Mouse (Mus musculus) mouse trophoblast stem cell (cell line): ENCODE measurements around the gene Clstn3.
"Not testable (repeated sequence)": the region's sequence is repeated elsewhere in the genome, so short reads cannot be mapped to it uniquely, and the experiment has no call there.

ENCODE experiments used
- in situ Hi-C, 2 experiments: fragments of 300-500 bp; cut with MseI, MboI; formaldehyde crosslinking; loops; 2 replicates in 1 of 2; 3 replicates in 1 of 2; pipeline ENCODE4 v1.15.1; 2025

Clstn3 gene

GRCm38 (mm10) chr6:124464305-124465271 lies at the start of gene Clstn3:
Gene Clstn3 (minus strand): TSS chr6:124464794.
- in situ Hi-C loops = no loop called here

DNA sequence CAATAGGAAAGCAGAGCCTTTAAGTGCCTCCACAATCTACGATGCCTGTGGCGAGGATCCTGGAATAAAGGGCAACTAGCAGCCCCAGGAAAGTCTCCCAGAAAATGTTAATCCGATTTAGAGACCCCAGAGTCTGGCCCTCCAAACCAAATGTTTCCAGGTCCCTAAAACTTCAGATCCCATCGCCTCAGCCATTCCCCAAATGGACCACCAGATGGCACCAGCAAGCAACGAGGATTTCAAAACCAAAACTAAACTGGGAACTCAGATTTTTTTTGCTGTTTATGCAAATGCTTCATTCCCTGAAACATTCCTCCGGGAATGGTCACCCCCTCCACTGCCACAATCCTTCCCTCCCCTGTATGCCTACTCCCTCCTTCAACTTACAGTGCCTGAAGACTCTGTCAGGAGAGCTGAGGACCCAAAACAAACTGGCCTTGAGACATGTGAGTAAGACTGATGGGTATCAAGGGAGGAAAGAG lies 47.8 kb upstream of the Clstn3 start, which contains the start of gene C1ra:
TSS of gene C1ra (plus strand) at position 51 of the 482 bp plus-strand sequence.
- in situ Hi-C loops = no loop called here

- in situ Hi-C loops = no loop called here
These were observed 47.3 kb upstream of the Clstn3 start for GRCm38 (mm10) chr6:124511936-124512335.

DNA sequence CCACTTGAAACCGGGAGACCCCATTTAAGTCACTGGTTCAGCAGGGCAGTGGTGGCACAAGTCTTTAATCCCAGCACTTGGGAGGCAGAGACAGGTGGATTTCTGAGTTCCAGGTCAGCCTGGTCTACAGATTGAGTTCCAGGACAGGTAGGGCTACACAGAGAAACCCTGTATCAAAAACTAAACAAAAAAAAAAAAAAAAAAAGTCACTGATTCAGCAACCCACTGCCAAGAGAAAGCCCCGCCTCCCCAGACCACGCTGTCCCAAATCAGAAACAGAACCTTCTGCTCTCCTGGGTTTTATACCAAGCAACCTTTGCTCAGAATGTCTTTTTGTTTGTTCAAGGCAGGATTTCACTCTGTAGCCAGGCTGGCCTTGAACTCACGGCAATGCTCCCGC lies 44.6 kb upstream of the Clstn3 start:
- in situ Hi-C loops = not testable (repeated sequence)

GRCm38 (mm10) chr6:124508292-124508691 lies 43.7 kb upstream of the Clstn3 start:
- in situ Hi-C loops = no loop called here

DNA sequence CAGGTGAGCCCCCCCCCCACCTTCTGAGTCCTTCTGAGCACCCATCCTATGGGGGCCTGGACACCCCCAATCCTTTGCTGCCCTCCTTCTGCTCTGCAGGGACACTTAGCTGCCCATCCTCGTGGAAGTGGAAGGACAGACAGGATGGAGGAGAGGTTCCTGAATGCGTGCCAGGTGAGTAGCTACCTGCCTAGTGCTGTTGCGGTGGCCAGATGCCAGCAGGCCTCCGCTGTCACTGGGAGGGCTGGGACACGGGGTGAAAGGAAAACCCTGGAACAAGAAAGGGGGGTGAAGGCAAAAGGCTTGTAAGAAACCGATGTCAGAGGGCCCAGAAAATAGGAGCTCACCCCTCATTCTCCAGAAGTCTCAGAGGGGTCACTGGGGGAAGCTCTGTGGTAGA lies 42.4 kb upstream of the Clstn3 start:
- in situ Hi-C loops = no loop called here

- in situ Hi-C loops = no loop called here
These were observed 40.4 kb upstream of the Clstn3 start for GRCm38 (mm10) chr6:124505028-124505427.

- in situ Hi-C loops = no loop called here
These were observed 37.4 kb upstream of the Clstn3 start for GRCm38 (mm10) chr6:124502021-124502420.

DNA sequence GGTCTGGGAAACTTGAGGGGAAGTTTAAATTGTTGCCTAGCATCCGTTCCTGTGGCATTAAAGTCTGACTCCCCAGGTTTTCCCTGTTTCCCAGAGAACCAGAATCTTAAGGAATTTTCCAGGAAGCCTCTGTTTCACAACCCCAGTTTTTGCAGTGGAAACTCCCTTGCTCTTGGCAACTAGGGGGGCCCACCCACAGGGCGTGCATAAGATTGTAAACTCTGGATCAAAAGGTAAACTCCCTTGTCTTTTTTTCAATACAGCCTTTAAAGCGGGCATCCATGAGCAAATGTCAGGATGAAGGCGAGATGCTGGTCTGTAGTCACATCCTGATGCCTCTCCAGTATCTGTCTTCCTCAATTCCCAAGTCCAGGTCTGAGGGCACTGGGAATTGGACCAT lies 36.9 kb upstream of the Clstn3 start:
- in situ Hi-C loops = no loop called here

DNA sequence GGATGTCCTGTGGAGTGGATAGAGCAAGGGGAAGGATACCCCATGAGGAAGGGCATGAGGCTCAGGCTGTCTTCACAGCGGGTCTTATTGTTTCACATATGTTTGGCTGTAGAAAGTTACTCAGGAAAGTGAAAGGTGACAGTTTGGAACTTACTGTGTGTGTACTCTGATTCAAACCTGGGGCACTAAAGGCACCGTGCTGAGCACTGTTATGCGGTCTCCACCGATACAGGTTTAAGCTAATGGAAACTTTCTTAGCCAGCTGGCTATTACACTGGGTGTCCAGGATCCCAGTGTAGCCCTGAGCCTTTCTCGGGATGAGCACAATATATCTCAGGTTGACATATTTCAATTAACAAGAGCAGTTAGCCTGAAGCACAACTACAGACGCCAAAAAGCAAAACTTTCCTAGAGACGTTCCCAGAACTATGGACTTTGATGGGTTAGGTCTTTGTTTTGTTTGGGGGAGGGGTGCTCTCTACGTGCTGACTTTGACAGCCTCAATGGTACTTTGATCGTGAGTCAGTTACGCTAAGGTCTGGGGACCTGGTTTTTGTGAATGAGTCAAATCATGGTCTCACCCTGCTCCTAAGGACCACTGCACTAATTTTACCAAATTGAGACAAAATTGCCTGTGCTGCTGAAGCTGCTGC lies 35.4 kb upstream of the Clstn3 start:
- in situ Hi-C loops = loop anchor here (10.0 kb wide), 1 partner anchor 45 kb away; the partner anchor contains the start of gene C1s1 (in 2 of the 2)

- in situ Hi-C loops = loop anchor here (10.0 kb wide), 1 partner anchor 49 kb away; the partner anchor contains the start of gene C1s1 (in 2 of the 2)
These were observed 31.5 kb upstream of the Clstn3 start for GRCm38 (mm10) chr6:124496054-124496453.

DNA sequence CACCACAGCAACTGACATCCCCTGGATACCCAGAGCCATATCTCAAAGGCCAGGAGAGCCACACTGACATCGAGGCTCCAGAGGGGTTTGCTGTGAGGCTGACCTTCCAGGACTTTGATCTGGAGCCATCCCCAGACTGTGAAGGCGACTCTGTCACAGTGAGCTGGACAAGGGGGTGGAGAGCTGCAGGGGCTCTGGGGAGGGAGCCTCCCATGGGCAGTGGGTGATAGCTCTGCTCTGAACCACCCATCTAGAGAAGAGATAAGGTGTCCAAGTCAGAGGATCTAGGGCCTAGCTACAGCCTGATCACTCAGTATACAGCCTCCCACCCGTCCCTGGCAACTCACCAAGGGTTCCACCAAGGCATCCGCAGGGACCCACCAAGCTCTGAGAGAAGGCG lies 29.3 kb upstream of the Clstn3 start:
- in situ Hi-C loops = loop anchor here (10.0 kb wide), 1 partner anchor 51 kb away; the partner anchor contains the start of gene C1s1 (in 2 of the 2)

DNA sequence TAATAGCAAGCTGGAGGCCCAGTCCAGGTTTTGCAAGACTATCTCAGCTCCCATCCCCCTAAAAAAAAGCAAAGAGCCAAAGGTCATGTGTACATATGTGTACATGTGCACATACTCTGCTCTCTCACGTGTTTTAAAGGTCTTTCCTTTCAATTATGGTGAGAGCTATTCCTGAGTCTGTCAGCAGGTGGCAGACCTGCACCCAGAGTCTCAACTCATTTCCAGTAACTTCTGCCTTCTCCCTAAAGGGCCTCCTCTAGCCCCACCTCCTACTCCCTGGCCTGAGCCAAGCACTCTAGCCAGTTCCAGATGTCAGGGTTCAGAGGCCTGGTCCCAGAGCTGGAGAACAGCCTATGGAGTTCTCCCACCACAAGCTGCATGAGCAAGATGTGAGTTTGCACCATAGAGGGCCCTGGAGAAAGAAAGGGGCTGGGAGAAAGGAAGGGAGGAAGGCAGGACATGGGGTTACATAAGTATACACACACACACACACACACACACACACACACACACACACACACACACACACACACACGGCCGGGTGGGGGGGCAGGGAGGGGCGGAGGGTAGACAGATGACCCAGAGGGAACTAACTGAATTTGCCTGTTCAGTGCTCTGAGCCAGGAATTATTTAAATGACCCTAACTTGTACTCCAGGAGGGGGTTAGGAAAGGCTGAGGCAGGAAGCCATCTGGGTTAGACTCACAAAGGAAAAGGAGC lies 28.4 kb upstream of the Clstn3 start, which contains the start of gene C1rl:
TSS of gene C1rl (plus strand) at position 272 of the 720 bp plus-strand sequence.
- in situ Hi-C loops = loop anchor here (10.0 kb wide), 1 partner anchor 52 kb away; the partner anchor contains the start of gene C1s1 (in 2 of the 2)

GRCm38 (mm10) chr6:124491427-124491826 lies 26.8 kb upstream of the Clstn3 start:
- in situ Hi-C loops = loop anchor here (10.0 kb wide), 1 partner anchor 53 kb away; the partner anchor contains the start of gene C1s1 (in 2 of the 2)

DNA sequence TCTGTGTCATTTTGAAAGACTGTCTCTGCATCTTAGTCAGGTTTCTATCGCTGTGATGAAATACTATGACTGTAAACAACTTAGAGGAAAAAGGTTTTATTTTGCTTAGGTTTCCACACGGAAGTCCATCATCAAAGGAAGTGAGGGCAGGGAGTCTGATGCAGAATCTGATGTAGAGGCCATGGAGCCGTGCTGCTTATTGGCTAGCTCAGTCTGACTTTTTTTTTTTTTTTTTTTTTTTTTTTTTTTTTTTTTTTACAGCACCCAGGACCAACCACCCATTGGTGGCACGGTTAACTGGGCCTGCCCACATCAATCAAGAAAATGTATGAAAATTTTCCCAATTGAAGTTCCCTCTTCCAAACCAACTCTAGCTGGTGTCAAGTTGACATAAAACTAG lies 24.4 kb upstream of the Clstn3 start:
- in situ Hi-C loops = no loop called here

DNA sequence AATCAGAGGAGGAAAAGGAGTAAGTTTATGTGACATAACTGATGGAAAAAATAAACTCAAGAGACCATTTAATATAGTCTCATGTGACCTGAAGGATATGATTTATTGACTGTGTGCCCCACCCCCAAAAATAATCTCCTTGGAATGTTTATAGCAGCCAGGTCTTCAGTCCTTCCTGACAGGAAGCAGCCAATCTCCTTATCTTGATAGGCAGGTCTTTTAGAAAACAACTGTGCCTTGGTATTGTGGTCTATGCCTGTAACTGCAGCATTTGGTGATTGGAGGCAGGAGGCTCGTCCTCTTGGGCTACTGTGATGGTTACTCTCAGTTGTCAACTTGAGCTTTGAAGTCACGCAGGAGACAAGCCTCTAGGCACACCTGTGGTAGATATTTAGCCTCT lies 22.9 kb upstream of the Clstn3 start:
- in situ Hi-C loops = no loop called here

- in situ Hi-C loops = no loop called here
These were observed 21.0 kb upstream of the Clstn3 start for GRCm38 (mm10) chr6:124485414-124486144.

- in situ Hi-C loops = no loop called here
These were observed 20.3 kb upstream of the Clstn3 start for GRCm38 (mm10) chr6:124484851-124485250.

GRCm38 (mm10) chr6:124483831-124484230 lies 19.2 kb upstream of the Clstn3 start:
- in situ Hi-C loops = not testable (repeated sequence)

GRCm38 (mm10) chr6:124481571-124481970 lies 17.0 kb upstream of the Clstn3 start:
- in situ Hi-C loops = no loop called here

DNA sequence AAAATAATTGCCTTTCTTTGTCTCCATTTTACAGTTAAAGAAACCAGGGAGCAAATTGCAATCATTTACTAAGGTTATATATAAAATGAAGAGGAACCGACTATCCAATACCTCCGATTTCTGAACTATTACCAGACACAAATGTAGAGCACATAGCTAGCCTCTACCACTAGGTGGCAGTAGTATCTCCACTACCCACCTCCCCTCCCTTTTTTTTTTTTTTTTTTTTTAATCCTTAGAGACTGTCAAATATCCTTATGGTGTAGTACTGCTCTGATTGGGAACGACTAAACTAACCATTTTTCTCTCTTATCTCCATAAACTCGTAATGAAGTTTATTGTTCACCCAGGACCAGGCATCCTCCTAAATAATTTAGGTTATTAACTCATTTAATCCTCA lies 15.7 kb upstream of the Clstn3 start:
- in situ Hi-C loops = no loop called here
